Mouse (Mus musculus) intestine, embryonic 14.5 days (tissue): ENCODE measurements at regions not wholly inside any gene's neighbourhood (a gene's known extent, or its start where the extent isn't known, plus 50 kb on each side); places are given as distances from the start of the nearest gene placed in this dataset.
A peak's percentile ranks its signal among the peaks of the same experiment; 100 is the strongest.

Experiments used
- ATAC-seq: fragments of 200-750 bp; cut with Nextera tagmentation; replicated peaks from 2 replicates; pipeline ENCODE4 v1.8.0; 2017; ENCODE audit warnings: low read depth, moderate number of reproducible peaks, moderate TSS enrichment, moderate library complexity; ENCODE audit not compliant: low FRiP score, low TSS enrichment
- DNase-seq: peaks from one replicate; pipeline ENCODE4 v3.0.0-alpha.2; 2018; ENCODE audit warnings: low spot score
- H3K27ac ChIP-seq: fragments of 300-500 bp; sonication (generic); 2 replicates; pipeline ENCODE4 v1.5.1; 2014; ENCODE audit warnings: low read depth, mild to moderate bottlenecking, control low read depth
- H3K27me3 ChIP-seq: fragments of 300-500 bp; sonication (generic); replicated peaks from 2 replicates; pipeline ENCODE4 v1.6.1; 2014; ENCODE audit warnings: low read length, control low read depth; ENCODE audit not compliant: control insufficient read depth, insufficient read depth
- H3K36me3 ChIP-seq: fragments of 300-500 bp; sonication (generic); 2 replicates; pipeline ENCODE4 v1.6.1; 2014; ENCODE audit warnings: low read length, control low read depth; ENCODE audit not compliant: control insufficient read depth, insufficient read depth
- H3K4me1 ChIP-seq: fragments of 300-500 bp; sonication (generic); replicated peaks from 2 replicates; pipeline ENCODE4 v1.6.1; 2014; ENCODE audit warnings: low read length, control low read depth, mixed read lengths; ENCODE audit not compliant: control insufficient read depth, insufficient read depth
- H3K4me2 ChIP-seq: fragments of 300-500 bp; sonication (generic); 2 replicates; pipeline ENCODE4 v1.6.1; 2014; ENCODE audit warnings: low read length
- H3K4me3 ChIP-seq: fragments of 300-500 bp; sonication (generic); 2 replicates; pipeline ENCODE4 v1.5.1; 2014; ENCODE audit warnings: low read depth, low read length, control low read depth, mixed read lengths
- H3K9ac ChIP-seq: fragments of 300-500 bp; sonication (generic); 2 replicates; pipeline ENCODE4 v1.6.1; 2014; ENCODE audit warnings: mild to moderate bottlenecking, low read length
- H3K9me3 ChIP-seq: fragments of 300-500 bp; sonication (generic); 2 replicates; pipeline ENCODE4 v1.6.1; 2016; ENCODE audit warnings: low read length, control low read depth; ENCODE audit not compliant: control insufficient read depth
- WGBS: fragments of 180-500 bp; shearing (Covaris S2); extraction: QIAGEN DNeasy Blood & Tissue Kit; methylation state at CpG from one replicate; pipeline ENCODE4 v1.1.7; 2014; 5-methylcytosine and 5-hydroxymethylcytosine counted together

DNA sequence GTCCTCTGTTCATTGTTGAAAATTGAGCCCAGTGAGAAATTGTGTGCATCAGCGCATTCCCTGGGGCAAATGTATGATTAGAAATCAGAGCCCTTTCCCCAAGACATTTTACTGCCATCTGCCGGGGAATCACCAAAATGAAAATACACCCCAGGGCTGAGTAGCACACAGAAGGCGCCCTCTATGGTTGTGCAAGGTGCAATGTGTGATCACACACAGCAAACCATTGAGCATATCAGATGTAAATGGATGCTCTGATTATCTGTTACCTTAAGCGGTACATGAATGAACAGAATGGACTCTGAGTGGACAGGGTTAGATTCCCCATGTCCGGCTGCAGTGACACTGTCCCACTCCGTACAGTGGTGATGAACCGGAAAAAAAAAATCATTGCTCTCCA, 172.4 kb downstream of the Bmp2 start:
- no peaks in the 10 kb centered on the region for H3K27me3 ChIP-seq
- ATAC-seq (no peak), DNase-seq (no peak)
- H3K4me3 ChIP-seq, result no peak overlapping the region
- WGBS, result 80% methylated on average over 7 of the region's 7 CpGs
- no peaks in the 10 kb centered on the region for H3K4me1 ChIP-seq
- no peak overlapping the region for H3K27ac ChIP-seq
- H3K36me3 ChIP-seq, result no peaks in the 10 kb centered on the region
- H3K4me2 ChIP-seq, result no peak overlapping the region
- H3K9ac ChIP-seq, result no peak overlapping the region
- no peaks in the 10 kb centered on the region for H3K9me3 ChIP-seq

DNA sequence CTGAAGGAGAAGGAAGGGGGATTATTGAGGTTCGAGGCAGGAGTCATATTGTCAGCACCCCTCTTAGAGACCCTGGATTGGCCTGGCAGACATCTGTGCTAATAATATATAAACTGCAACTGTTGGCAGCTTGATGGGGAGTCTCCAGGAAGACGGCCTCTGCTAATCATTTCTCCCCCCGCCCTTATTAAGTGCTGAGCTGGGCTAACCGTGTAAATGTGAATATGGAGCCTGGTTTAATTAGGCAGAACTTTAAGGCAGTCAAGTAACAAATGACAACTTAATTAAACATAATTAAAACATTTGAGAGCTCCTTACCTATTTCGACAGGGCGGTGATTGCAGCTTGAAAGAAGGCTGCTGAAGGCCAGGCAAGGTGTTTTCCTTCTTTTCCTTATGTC, 172.8 kb downstream of the Bmp2 start:
- no peak for DNase-seq
- Histone ChIP-seq H3K27me3 (no peaks in the 10 kb centered on the region), H3K36me3 (no peaks in the 10 kb centered on the region), H3K4me3 (no peak overlapping the region), H3K4me2 (no peak overlapping the region), H3K4me1 (no peaks in the 10 kb centered on the region), H3K27ac (no peak overlapping the region), H3K9me3 (no peaks in the 10 kb centered on the region), H3K9ac (no peak overlapping the region)
- 71% methylated on average over 6 of the region's 6 CpGs for WGBS
- no peak for ATAC-seq

DNA sequence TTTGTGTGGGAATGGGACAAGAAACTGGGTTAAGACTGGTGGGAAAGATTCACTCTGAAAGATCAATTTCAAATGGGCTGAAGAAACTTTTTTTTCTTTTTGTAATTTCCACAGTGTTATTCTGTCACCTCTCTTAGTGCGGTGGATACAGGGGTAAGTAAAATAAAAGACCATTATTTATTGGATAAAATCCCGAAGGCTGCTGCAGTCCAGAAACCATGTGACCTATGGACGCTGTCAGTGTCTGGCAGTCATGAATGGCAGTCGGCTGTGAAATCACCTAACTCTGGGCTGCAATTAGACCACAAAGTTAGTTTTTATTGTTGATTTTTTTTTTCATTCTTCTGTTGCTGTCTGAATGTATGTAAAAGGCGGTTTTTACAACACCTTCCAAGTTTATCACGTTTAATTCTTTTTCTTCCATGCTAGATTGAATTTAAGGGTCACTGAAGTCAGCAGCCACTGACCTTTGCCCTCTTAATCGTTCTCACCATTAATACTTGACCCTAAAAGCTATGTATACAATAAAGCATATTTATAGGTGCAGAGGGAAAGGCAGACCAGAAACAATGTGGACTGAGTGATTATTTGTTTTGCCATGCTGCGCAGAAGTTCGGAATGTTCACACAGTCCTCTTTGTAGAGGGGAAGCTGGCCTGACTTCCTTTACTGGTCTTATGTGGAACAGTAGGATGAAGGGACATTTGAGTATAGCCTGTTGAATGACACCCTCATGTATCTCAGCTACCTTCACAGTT, 182.7 kb downstream of the Bmp2 start:
- no peaks in the 10 kb centered on the region for H3K9me3 ChIP-seq
- 24% methylated on average over 9 of the region's 9 CpGs for WGBS
- ATAC-seq (no peak), DNase-seq (no peak)
- H3K4me2 ChIP-seq, result no peak overlapping the region
- no peak overlapping the region for H3K27ac ChIP-seq
- no peaks in the 10 kb centered on the region for H3K36me3 ChIP-seq
- no peak overlapping the region for H3K9ac ChIP-seq
- no peaks in the 10 kb centered on the region for H3K27me3 ChIP-seq
- H3K4me1 ChIP-seq, result no peaks in the 10 kb centered on the region
- H3K4me3 ChIP-seq, result no peak overlapping the region

DNA sequence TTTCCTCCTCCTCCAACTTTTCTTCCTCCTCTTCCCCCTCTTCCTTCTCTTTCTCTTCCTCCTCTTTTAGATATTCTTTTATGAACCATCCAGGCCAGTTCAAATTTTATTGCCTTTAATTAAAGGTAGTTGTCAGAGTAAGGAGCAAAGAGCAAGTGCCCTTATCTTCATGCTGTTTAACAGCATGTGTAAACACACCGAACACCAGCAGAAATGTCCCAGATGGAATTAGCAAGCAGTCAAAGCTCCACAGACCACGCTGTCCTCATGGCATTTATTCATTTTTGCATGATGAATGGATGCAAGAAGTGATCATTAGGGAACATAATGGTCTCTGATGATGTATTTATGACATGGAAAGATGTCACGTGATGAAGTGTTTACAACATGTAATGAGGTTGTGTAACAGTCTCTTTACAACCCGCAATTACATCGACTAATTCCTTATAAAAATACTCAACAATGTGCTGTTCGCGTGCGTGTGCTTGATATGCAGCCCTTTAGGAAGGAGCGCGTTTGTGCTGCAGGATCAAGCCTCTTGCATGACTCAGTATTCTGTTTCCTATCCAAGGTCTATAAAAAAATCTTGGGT, 187.0 kb downstream of the Bmp2 start:
- WGBS, result 41% methylated on average over 10 of the region's 10 CpGs
- H3K27me3 ChIP-seq, result no peaks in the 10 kb centered on the region
- no peak overlapping the region for H3K4me2 ChIP-seq
- no peak for DNase-seq
- H3K36me3 ChIP-seq, result no peaks in the 10 kb centered on the region
- no peak overlapping the region for H3K4me3 ChIP-seq
- no peaks in the 10 kb centered on the region for H3K9me3 ChIP-seq
- ATAC-seq, result peak; percentile 82
- H3K9ac ChIP-seq, result no peak overlapping the region
- no peaks in the 10 kb centered on the region for H3K4me1 ChIP-seq
- no peak overlapping the region for H3K27ac ChIP-seq

DNA sequence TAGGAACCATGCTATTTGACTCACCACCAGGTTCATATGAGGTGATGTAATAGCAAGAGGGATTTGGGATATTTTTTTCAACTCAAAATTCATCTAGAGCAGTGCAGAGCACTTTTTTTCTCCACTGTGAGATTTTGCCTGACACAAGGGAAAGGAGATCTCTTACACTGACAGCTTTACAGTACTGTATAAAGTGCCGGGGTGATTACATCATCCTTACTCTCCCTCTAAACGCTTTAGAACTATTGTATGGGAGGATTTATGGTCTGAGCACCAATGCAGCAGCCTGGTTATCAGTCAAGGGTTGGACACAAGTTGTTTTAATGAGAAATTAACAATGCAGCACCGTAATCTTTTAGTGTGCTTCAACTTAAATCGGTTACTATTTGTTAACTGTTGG, 196.5 kb downstream of the Bmp2 start:
- Histone ChIP-seq H3K27me3 (no peaks in the 10 kb centered on the region), H3K36me3 (no peaks in the 10 kb centered on the region), H3K4me2 (no peak overlapping the region), H3K27ac (no peak overlapping the region), H3K4me3 (no peak overlapping the region), H3K9ac (no peak overlapping the region), H3K4me1 (no peaks in the 10 kb centered on the region), H3K9me3 (no peaks in the 10 kb centered on the region)
- WGBS, result 36% methylated on average over 4 of the region's 4 CpGs
- ATAC-seq (no peak), DNase-seq (no peak)

DNA sequence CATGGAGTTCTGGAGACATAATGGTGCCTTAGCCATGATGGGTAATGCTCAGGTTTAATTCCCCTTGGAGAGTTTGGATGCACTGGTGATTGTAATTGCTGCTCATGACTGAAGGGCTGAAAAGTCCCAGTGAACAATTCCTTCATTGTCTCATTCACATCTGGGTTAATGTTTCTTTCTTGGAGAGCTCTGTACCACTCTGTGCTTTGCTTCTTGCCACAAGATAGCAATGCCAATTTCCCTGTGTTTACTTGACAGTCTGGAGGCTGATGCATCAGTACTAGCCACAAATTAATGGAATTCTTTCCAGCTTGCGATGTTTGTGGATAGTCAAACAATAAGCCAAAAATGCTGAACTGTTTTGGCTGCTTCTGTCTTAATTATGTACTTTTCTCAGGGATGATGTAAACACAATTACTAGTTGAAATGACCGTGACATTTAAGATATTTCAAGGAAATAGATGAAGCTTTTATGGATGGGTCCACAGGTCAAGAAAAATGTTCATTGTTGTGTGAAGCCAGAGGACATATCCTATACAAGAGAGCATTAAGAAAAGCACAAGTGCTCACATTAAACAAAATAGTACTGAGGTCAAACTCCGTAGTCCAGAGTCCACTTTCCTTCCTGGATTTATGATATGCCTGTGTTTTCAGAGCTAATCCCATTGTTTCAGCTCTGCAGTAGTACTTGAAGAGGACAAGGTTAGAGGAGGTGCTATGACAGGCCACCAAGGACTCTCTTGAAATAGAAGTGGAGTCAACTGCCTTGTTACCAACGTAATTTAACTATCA, 198.1 kb downstream of the Bmp2 start:
- Histone ChIP-seq H3K27ac (no peak overlapping the region), H3K4me2 (no peak overlapping the region), H3K4me1 (no peaks in the 10 kb centered on the region), H3K9ac (no peak overlapping the region), H3K4me3 (no peak overlapping the region), H3K36me3 (no peaks in the 10 kb centered on the region), H3K9me3 (no peaks in the 10 kb centered on the region), H3K27me3 (no peaks in the 10 kb centered on the region)
- DNase-seq (no peak), ATAC-seq (0 out of 2 replicates have a peak, but pooled peaks have one; percentile 40)
- 39% methylated on average over 4 of the region's 4 CpGs for WGBS

DNA sequence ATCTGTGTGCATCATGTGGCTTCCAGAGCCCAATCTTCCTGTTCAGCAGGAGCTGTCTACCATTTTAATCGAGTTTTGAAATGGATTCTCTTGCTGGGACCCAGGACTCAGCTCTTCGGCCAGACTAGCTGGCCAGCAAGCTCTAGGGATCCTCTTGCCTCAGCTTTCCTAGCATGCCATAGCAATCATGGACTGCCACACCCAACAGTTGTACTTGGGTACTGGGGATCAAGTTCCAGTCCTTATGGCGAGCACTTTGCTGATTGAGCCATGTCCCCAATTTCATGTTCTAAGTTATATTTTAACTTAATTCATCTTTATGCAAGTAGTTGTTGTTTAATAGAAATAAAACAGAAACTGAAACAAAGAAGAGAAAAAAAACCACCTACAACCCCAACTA, 202.1 kb downstream of the Bmp2 start:
- H3K27ac ChIP-seq, result no peak overlapping the region
- ATAC-seq (no peak), DNase-seq (no peak)
- WGBS, result 86% methylated on average over 3 of the region's 3 CpGs
- no peaks in the 10 kb centered on the region for H3K36me3 ChIP-seq
- no peak overlapping the region for H3K4me3 ChIP-seq
- no peak overlapping the region for H3K4me2 ChIP-seq
- H3K9ac ChIP-seq, result no peak overlapping the region
- no peaks in the 10 kb centered on the region for H3K4me1 ChIP-seq
- no peaks in the 10 kb centered on the region for H3K9me3 ChIP-seq
- H3K27me3 ChIP-seq, result no peaks in the 10 kb centered on the region

DNA sequence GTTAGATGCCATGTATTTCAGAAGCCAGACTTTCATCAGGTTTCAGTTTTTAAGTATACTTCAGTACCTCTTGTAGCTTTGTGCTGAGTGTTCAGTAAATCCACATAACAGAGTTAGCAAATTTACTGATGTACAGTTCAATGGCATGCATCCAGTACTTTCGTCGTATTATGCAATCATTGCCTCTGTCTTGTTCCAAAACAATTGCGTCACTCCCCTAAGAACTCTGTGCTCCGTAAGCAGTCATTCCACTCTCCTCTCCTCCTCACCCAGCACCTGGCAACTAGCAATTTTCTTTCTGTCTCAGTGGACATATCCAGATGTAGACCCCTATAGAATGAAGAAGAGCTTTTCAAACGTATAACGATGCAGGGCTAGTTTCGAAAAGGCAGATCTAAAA, 209.5 kb downstream of the Bmp2 start:
- H3K9me3 ChIP-seq, result no peaks in the 10 kb centered on the region
- H3K4me2 ChIP-seq, result no peak overlapping the region
- H3K27me3 ChIP-seq, result no peaks in the 10 kb centered on the region
- no peaks in the 10 kb centered on the region for H3K36me3 ChIP-seq
- no peak for DNase-seq
- no peak overlapping the region for H3K4me3 ChIP-seq
- no peaks in the 10 kb centered on the region for H3K4me1 ChIP-seq
- H3K9ac ChIP-seq, result no peak overlapping the region
- H3K27ac ChIP-seq, result no peak overlapping the region
- WGBS, result 50% methylated on average over 7 of the region's 7 CpGs
- no peak for ATAC-seq
